Mouse (Mus musculus) midbrain, embryonic 15.5 days (tissue): ENCODE results near the gene Pycard. TPM values are rescaled to one million over a fixed set of nuclear protein-coding genes. Genes with fewer than 3 reads are reported as not detected.
A peak's percentile ranks its signal among the peaks of the same experiment; 100 is the strongest.

ENCODE experiments used
- ATAC-seq: fragments of 200-750 bp; cut with Nextera tagmentation; replicated peaks from 2 replicates; pipeline ENCODE4 v1.8.0; 2017; ENCODE audit warnings: moderate TSS enrichment
- H3K27ac ChIP-seq: fragments of 300-500 bp; sonication (generic); 2 replicates; pipeline ENCODE4 v1.5.1; 2015; ENCODE audit warnings: mild to moderate bottlenecking, inconsistent platforms
- H3K27me3 ChIP-seq: fragments of 300-500 bp; sonication (generic); replicated peaks from 2 replicates; pipeline ENCODE4 v1.6.1; 2015; ENCODE audit warnings: inconsistent platforms
- H3K36me3 ChIP-seq: fragments of 300-500 bp; sonication (generic); replicated peaks from 2 replicates; pipeline ENCODE4 v1.6.1; 2015; ENCODE audit warnings: inconsistent platforms
- H3K4me1 ChIP-seq: fragments of 300-500 bp; sonication (generic); 2 replicates; pipeline ENCODE4 v1.6.1; 2015; ENCODE audit warnings: inconsistent platforms
- H3K4me2 ChIP-seq: fragments of 300-500 bp; sonication (generic); 2 replicates; pipeline ENCODE4 v1.6.1; 2015; ENCODE audit warnings: inconsistent platforms, mild to moderate bottlenecking, moderate library complexity
- H3K4me3 ChIP-seq: fragments of 300-500 bp; sonication (generic); 2 replicates; pipeline ENCODE4 v1.5.1; 2015; ENCODE audit warnings: mild to moderate bottlenecking, inconsistent platforms
- H3K9ac ChIP-seq: fragments of 300-500 bp; sonication (generic); 2 replicates; pipeline ENCODE4 v1.6.1; 2015; ENCODE audit warnings: mild to moderate bottlenecking, inconsistent platforms
- H3K9me3 ChIP-seq: fragments of 300-500 bp; sonication (generic); 2 replicates; pipeline ENCODE4 v1.6.1; 2016; ENCODE audit warnings: inconsistent platforms
- WGBS: fragments of 180-500 bp; shearing (Covaris S2); methylation state at CpG from one replicate; pipeline ENCODE4 v1.1.7; 2015; ENCODE audit warnings: mixed read lengths; 5-methylcytosine and 5-hydroxymethylcytosine counted together
- polyA plus RNA-seq: library from polyadenylated mRNA; unstranded; fragments of >200 nt; fragmentation: Nextera tagmentation; extraction: Ambion mirVana; gene quantifications from 2 replicates; pipeline ENCODE4 v1.2.1, GENCODE M21; 2015

The Pycard gene
- polyA plus RNA-seq, 1 experiment from 2014 or later: 6.5 TPM

DNA sequence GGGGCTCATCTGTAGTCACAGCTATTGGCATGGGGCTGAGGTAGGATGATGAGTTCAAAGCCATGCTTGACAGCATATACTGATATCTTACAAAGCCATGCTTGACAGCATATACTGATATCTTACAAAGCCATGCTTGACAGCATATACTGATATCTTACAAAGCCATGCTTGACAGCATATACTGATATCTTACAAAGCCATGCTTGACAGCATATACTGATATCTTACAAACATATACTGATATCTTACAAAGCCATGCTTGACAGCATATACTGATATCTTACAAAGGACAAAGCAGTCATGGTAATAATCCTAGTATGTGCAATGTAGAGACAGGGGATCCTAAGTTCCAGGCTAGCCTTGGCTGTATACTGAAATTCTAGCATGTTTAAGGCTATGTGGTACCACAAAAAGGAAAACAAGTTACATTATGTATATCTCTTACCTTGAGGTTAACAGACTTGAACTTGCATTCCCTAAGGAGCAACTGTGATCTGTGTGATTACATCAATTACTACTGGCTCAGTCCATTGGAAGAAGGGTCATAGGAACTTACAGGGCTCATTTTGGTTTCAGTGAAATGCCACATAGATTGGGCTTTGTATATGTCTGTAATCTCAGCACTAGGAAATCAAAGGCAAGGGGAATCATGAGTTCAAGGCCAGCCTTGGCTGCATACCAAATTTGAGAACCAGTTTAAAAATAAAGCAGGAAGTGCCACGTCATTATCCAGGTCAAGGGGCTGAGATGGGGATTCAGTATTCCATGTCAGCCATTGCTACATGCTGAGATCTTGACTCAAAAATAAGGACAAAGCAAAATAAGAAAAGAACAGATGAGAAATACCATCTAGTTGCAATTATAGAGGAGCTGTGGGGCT, 6.6 kb upstream of the Pycard start:
- no peaks in the 10 kb centered on the region for H3K9me3 ChIP-seq
- ATAC-seq: no peak
- H3K27ac ChIP-seq: no peak overlapping the region
- WGBS: 75% methylated on average over 1 of the region's 1 CpGs
- H3K4me3 ChIP-seq: no peak overlapping the region
- H3K4me2 ChIP-seq: no peak overlapping the region
- H3K9ac ChIP-seq: no peak overlapping the region
- H3K27me3 ChIP-seq: no peaks in the 10 kb centered on the region; the same call in 1 of the 2 replicates
- H3K36me3 ChIP-seq: no peaks in the 10 kb centered on the region
- H3K4me1 ChIP-seq: peaks cover 6% of the 10 kb centered on the region; the same call in 1 of the 2 replicates

DNA sequence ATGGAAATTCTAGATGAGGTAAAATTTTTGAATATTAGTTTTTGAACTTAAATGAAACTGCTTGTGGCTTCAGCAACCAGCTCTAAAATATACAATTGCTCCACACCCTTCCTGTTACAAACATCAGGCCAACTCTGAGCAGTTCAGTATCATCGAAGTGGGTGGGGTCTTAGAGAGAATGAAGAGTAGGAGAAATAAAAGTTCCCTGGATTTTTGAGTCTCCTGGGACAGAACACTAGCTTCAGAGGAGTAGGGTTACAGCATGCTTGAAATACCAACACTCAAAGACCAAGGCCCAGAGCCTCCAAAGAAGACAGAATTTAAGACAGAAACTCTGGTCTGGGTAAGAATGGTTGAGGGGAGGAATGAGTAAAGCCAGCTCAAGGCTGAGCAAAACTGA, 5.8 kb upstream of the Pycard start:
- H3K27me3 ChIP-seq: no peaks in the 10 kb centered on the region; the same call in 1 of the 2 replicates
- no peak for ATAC-seq
- H3K4me2 ChIP-seq: no peak overlapping the region
- no peaks in the 10 kb centered on the region for H3K9me3 ChIP-seq
- H3K27ac ChIP-seq: no peak overlapping the region
- 80% methylated on average over 1 of the region's 1 CpGs for WGBS
- H3K4me1 ChIP-seq: peaks cover 2% of the 10 kb centered on the region; the same call in 1 of the 2 replicates
- no peak overlapping the region for H3K4me3 ChIP-seq
- no peak overlapping the region for H3K9ac ChIP-seq
- H3K36me3 ChIP-seq: no peaks in the 10 kb centered on the region

DNA sequence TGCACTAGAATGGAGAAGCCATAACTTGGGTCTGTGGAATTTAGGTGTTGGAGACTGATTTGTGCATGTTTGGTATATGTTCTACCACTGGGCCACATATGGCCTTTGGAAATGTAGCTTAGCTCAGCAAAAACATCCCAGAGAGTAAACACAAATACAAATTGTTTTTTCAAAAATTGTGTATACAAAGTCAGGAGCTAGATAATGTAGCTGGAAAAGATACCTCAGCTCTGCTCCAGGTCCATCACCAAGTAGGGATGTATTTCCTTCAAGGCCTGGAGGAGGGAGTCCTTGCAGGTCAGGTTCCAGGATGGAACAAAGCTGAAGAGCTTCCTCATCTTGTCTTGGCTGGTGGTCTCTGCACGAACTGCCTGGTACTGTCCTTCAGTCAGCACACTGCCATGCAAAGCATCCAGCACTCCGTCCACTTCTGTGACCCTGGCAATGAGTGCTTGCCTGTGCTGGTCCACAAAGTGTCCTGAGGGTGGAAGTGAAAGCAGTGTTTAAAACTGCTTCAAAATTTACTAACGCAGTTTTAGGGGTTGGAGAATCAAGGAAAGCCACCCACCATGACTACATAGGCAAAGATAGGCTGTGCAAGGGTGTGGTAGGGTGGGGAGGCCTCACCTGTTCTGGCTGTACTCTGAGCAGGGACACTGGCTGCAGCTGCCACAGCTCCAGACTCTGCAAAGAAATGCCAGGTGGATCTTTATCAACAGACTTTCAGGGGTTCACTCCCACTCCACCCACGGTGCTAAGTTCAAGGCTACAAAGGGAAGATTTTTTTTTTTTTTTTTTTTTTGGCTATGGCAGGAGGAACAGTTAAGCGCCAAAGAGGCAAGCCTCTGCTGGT, 953 bp downstream of the Pycard start:
- H3K9ac ChIP-seq: no peak overlapping the region
- H3K4me1 ChIP-seq: 0 out of 2 replicates have a peak, but pooled peaks cover 3% of the 10 kb centered on the region
- WGBS: 51% methylated on average over 5 of the region's 5 CpGs
- no peak overlapping the region for H3K4me3 ChIP-seq
- no peak overlapping the region for H3K27ac ChIP-seq
- no peak overlapping the region for H3K4me2 ChIP-seq
- peaks cover 7% of the 10 kb centered on the region for H3K36me3 ChIP-seq
- H3K9me3 ChIP-seq: no peaks in the 10 kb centered on the region
- no peaks in the 10 kb centered on the region for H3K27me3 ChIP-seq
- 0 out of 2 replicates have a peak, but pooled peaks have one; percentile 15 for ATAC-seq

DNA sequence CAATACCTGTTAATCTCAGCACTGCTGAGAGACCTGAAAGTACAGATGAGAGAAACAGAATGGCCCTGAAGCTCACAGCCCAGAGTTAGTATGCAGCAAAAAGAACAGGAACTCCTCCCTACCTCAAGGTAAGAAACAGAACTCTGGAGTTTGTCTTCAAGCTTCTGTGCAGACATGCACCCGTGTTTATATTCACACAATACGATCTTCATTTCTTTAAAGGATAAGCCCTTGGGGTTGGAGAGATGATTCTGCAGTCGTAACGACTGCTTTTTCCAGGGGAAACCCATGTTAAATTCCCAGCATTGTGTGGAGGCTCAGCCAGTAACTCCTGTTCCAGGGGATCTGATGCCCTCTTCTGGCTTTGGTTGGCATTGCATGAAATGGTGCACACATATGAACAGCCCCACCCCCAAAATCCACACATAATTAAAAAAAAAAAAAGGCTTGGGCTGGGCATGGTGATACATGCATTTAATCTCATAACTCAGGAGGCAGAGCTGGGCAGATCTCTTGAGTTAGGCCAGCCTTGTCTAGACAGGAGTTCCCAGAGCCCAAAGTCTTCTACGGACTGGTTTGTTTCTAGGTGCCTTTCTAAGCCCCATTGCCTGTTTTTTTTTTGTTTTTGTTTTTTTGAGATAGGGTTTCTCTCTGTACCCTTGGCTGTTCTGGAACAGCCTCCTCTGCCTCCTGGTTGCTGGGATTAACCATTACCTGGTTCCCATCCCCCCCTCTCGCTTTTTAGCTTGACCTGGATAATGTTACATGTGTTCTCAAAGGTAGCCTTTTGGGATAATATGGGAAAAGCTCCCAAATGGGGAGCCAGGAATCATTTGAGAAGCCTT, 1.8 kb downstream of the Pycard start:
- WGBS: 45% methylated on average over 6 of the region's 6 CpGs
- ATAC-seq: no peak; the same call in 1 of the 2 replicates
- Histone ChIP-seq H3K4me2 (no peak overlapping the region), H3K27ac (no peak overlapping the region), H3K4me3 (no peak overlapping the region), H3K9me3 (no peaks in the 10 kb centered on the region), H3K36me3 (peaks cover 13% of the 10 kb centered on the region), H3K27me3 (no peaks in the 10 kb centered on the region), H3K4me1 (0 out of 2 replicates have a peak, but pooled peaks cover 3% of the 10 kb centered on the region), H3K9ac (no peak overlapping the region)

DNA sequence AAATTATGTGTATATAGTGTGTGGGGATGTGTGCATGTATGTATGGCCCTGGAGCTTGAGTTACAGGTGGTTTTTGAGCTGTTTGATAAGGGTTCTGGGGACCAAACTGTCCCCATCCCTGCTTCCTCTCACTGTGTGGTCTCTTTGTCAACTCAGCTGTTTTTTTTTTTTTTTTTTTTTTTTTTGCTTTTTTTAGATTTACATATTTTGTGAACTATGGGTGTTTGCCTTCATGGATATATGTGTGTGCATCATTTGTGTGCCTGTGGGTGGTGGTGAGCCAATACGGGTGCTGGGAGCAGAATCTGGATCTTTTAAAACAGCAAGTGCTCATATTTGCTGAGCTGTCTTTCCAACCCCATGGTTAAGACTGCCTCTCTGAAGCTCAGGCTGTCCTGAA, 4.8 kb downstream of the Pycard start:
- Histone ChIP-seq H3K4me3 (no peak overlapping the region), H3K9ac (no peak overlapping the region), H3K36me3 (peaks cover 35% of the 10 kb centered on the region), H3K9me3 (no peaks in the 10 kb centered on the region), H3K4me1 (0 out of 2 replicates have a peak, but pooled peaks cover 3% of the 10 kb centered on the region), H3K27ac (no peak overlapping the region), H3K27me3 (no peaks in the 10 kb centered on the region), H3K4me2 (no peak overlapping the region)
- 93% methylated on average over 1 of the region's 1 CpGs for WGBS
- ATAC-seq: no peak

DNA sequence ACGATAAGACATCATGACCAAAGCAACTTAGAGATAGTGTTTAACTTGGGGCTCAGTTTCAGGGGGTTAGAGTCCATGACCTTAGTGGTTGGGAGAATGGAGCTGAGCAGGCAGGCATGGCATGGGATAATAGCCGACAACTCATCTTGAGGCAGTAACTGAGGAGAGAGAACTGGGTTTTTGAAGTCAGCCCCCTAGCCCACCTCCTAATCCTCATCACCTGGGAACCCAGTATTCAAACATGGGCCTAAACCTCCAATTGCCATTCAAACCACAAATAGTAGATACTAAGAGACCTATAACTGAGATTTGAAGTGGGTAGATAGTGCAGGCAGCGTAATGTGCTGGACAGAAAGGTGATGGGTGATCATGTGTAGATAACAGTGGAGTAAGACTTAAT, 13.1 kb downstream of the Pycard start:
- H3K36me3 ChIP-seq: peaks cover 81% of the 10 kb centered on the region
- no peaks in the 10 kb centered on the region for H3K4me1 ChIP-seq
- H3K9me3 ChIP-seq: no peaks in the 10 kb centered on the region
- no peak overlapping the region for H3K4me2 ChIP-seq
- H3K9ac ChIP-seq: no peak overlapping the region
- no peak overlapping the region for H3K4me3 ChIP-seq
- no peak for ATAC-seq
- no peaks in the 10 kb centered on the region for H3K27me3 ChIP-seq
- H3K27ac ChIP-seq: no peak overlapping the region
- WGBS: 97% methylated on average over 3 of the region's 3 CpGs

DNA sequence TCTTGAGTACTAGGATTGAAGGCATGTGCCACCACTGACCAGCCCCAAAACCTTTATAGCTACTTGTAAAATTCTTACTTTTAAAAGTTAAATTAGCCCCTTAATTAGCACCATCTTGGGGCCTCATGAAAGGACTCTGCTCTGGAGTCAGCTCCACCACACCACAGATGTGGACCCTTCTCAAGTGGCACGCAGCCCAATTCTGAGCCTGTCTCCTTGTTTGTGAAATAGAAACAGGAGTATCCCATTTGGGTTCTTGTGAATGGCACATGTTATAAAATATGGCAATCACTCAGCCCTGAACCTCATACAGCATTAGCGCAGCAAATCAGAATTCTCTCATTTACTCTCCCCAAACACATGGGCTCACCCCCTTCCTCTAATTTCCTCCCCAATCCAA, 14.8 kb downstream of the Pycard start:
- no peak for ATAC-seq
- Histone ChIP-seq H3K36me3 (peaks cover 86% of the 10 kb centered on the region), H3K9me3 (no peaks in the 10 kb centered on the region), H3K27me3 (no peaks in the 10 kb centered on the region), H3K4me2 (no peak overlapping the region), H3K9ac (no peak overlapping the region), H3K4me1 (peaks cover 4% of the 10 kb centered on the region; the same call in 1 of the 2 replicates), H3K27ac (no peak overlapping the region), H3K4me3 (no peak overlapping the region)
- whole genome bisulfite sequencing: 96% methylated on average over 2 of the region's 2 CpGs

DNA sequence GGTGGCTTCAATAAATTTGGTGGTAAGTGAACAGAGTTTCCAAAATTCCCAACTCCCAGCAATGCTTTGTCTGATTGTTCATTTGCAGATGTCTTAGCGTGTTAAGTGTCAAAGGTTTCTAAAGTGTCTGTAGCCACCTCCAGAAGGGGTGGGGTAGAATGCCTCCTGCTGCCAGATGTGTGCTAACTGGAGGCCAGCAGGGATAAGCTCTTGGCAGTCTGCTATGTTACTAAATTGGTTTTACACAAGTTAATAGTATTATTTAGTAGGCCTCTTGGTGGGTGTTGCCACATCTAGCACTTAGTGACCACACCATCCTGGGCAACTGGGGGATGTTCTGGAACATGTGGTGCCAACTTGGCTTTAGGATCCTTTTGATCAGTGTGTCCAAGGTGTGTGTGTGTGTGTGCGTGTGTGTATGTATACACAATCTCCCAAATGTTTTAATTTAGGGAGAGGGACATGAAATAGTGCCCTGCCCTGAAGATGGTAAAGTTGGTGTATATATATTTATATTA, 19.2 kb downstream of the Pycard start:
- H3K27me3 ChIP-seq: no peaks in the 10 kb centered on the region
- no peak overlapping the region for H3K4me2 ChIP-seq
- WGBS: 84% methylated on average over 2 of the region's 2 CpGs
- no peak overlapping the region for H3K4me3 ChIP-seq
- no peak for ATAC-seq
- H3K27ac ChIP-seq: no peak overlapping the region
- peaks cover 82% of the 10 kb centered on the region for H3K36me3 ChIP-seq
- no peaks in the 10 kb centered on the region for H3K9me3 ChIP-seq
- peaks cover 12% of the 10 kb centered on the region for H3K4me1 ChIP-seq
- H3K9ac ChIP-seq: no peak overlapping the region

DNA sequence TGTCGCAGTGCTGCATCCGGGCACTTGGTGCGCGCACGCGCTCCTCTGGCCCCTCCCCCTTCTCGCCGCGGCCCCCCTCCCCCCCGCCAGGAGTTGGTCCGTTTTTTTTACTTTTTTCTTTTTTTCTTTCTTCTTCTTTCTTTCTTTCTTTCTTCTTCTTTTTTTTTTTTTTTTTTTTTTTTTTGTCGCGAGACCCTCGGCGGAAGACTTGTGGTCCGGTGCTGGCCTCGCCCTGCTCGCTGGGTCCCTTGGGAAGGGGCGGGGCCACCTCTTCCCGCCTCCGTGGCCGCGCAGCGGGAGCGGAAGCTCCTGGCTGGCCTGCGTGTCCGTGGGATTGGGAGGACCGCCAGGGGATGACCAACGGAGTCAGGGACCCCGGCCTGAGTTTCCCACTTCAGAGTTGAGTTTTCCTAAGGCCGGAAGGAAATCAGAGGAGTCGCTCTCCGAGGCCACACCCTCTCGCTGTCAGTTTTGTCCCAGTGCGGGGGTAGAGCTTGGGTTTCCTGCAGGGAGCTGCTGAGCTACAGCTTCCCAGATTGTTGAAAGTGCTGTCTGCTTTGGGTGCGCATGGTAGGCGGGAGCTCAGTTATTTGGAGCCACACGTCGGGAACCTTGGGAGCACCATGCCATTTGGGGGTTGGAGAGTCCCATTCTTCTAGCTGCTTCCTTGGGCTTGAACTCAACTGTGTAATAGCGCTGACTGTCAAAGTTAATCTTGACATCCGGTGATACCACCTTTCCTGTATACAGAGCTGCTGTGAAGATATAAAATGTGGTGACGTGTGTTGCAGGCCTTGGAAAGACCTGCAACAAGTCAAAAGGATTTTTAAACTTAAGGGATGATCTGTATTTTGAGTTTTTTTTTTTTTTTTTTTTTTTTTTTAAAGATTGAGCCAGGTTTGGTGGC, 25.5 kb downstream of the Pycard start:
- peak; percentile 52 for ATAC-seq
- Histone ChIP-seq H3K9me3 (no peaks in the 10 kb centered on the region), H3K36me3 (peaks cover 31% of the 10 kb centered on the region), H3K4me1 (peaks cover 22% of the 10 kb centered on the region), H3K4me2 (peak overlapping the region; percentile 85), H3K4me3 (peak overlapping the region; percentile 90), H3K9ac (peak overlapping the region; percentile 88), H3K27me3 (no peaks in the 10 kb centered on the region), H3K27ac (peak overlapping the region; percentile 97)
- WGBS: under 1% methylated on average over 39 of the region's 42 CpGs

DNA sequence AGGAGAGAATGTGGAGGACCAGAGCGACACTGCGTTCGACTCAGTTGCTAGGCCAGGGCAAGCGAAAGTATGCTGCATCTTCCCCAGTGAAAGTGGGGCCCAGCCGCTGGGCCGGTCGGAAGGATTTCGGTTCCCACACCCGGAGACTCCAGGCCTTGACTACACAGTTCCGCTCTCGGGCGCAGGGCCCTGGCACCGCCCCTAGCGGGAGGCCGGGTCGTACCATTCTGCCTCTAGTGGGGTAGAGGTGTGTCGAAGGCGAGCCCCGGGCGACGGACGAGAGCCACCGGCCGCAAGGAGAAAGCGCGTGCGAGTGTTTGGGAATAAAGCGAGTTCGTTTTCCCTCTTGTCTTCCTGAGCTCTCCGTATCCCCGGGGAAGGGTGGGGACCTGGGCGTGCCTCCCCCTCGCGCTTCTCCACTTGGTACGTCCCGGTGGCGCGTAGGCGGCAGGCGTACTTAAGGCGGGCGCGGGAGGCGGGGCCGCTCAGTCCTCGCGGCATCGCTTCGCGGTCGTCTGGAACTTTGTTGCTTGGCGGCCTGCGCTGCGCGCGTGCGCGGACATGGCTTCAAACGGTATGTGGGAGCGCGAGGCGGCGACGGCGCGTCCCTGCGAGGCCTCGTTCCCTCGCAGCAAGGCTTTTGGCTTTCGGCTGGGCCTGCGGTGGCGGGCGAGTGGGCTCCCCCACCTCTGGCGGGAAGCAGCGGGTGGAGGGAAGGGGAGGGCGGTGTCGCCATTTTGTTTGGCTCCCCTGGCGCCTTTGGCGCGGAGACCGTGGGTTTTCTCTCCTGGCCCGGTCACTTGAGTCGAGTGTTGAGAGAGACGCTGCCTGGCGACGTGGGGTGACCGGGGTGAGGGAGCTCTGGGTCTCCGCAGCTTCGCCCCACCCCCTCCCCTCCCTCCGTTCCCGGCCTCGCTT, 26.4 kb downstream of the Pycard start, which contains the start of gene Fus:
Fus (plus strand) TSS at position 454 of the 918 bp plus-strand sequence.
- H3K9ac ChIP-seq: peak within 1 kb of the TSS; percentile 88
- H3K27me3 ChIP-seq: no peaks in the 10 kb centered on the region
- peak within 1 kb of the TSS; percentile 97 for H3K27ac ChIP-seq
- no peaks in the 10 kb centered on the region for H3K9me3 ChIP-seq
- peak within 1 kb of the TSS; percentile 90 for H3K4me3 ChIP-seq
- ATAC-seq: peak; percentile 95
- peaks cover 22% of the 10 kb centered on the region for H3K4me1 ChIP-seq
- under 1% methylated on average over 87 of the region's 92 CpGs for WGBS
- peak within 1 kb of the TSS; percentile 85 for H3K4me2 ChIP-seq
- peaks cover 22% of the 10 kb centered on the region for H3K36me3 ChIP-seq
